Mouse (Mus musculus) MEL (cell line): ENCODE data around the gene Uggt2. TPM values are rescaled to one million over a fixed set of nuclear protein-coding genes. Genes with fewer than 3 reads are reported as not detected.

Experiments
- BHLHE40 ChIP-seq: IDR thresholded peaks from 2 replicates; pipeline ENCODE4 v1.6.1; 2012; ENCODE audit warnings: low read depth, mild to moderate bottlenecking, inconsistent platforms, low read length, improper control_type of control experiment, borderline replicate concordance
- E2F4 ChIP-seq: IDR thresholded peaks from 2 replicates; pipeline ENCODE4 v1.6.1; 2011; ENCODE audit warnings: low read depth, low read length, improper control_type of control experiment, borderline replicate concordance
- ELF1 ChIP-seq: IDR thresholded peaks from 2 replicates; pipeline ENCODE4 v1.6.1; 2014; ENCODE audit warnings: low read depth, mild to moderate bottlenecking, inconsistent platforms, low read length, improper control_type of control experiment, moderate library complexity
- EP300 ChIP-seq, 2 experiments: IDR thresholded peaks; 2 replicates each; pipeline ENCODE4 v1.6.1; 2011; ENCODE audit warnings: improper control_type of control experiment in 2 of 2, low read length in 2 of 2, low read depth in 1 of 2, mild to moderate bottlenecking in 1 of 2
- KAT2A ChIP-seq: conservative IDR thresholded peaks from 2 replicates; pipeline ENCODE4 v1.6.1; 2012; ENCODE audit warnings: low read depth, low read length, improper control_type of control experiment, inconsistent platforms
- MAFK ChIP-seq: IDR thresholded peaks from 2 replicates; pipeline ENCODE4 v1.6.1; 2011; ENCODE audit warnings: low read depth, mild to moderate bottlenecking, low read length, improper control_type of control experiment, borderline replicate concordance
- MAX ChIP-seq: IDR thresholded peaks from 2 replicates; pipeline ENCODE4 v1.6.1; 2011; ENCODE audit warnings: low read length, improper control_type of control experiment
- MAZ ChIP-seq: IDR thresholded peaks from 2 replicates; pipeline ENCODE4 v1.6.1; 2012; ENCODE audit warnings: low read depth, mild to moderate bottlenecking, inconsistent platforms, low read length, improper control_type of control experiment
- MEF2A ChIP-seq: IDR thresholded peaks from 2 replicates; pipeline ENCODE4 v1.6.1; 2014; ENCODE audit warnings: low read depth, mild to moderate bottlenecking, inconsistent platforms, low read length, improper control_type of control experiment; ENCODE audit not compliant: poor library complexity, insufficient replicate concordance, severe bottlenecking; ENCODE audit errors: extremely low read depth
- MXI1 ChIP-seq: IDR thresholded peaks from 2 replicates; pipeline ENCODE4 v1.6.1; 2011; ENCODE audit warnings: mild to moderate bottlenecking, low read depth, low read length, improper control_type of control experiment
- NELFE ChIP-seq: IDR thresholded peaks from 2 replicates; pipeline ENCODE4 v1.6.1; 2011; ENCODE audit warnings: low read depth, low read length, improper control_type of control experiment
- POLR2A ChIP-seq, 2 experiments: IDR thresholded peaks; 2 replicates each; pipeline ENCODE4 v1.6.1; 2011 to 2012; ENCODE audit warnings: low read length in 2 of 2, mild to moderate bottlenecking in 2 of 2, control low read depth in 1 of 2, improper control_type of control experiment in 1 of 2, low read depth in 1 of 2, moderate library complexity in 1 of 2; ENCODE audit not compliant: control insufficient read depth in 1 of 2, insufficient read depth in 1 of 2, poor library complexity in 1 of 2
- POLR2AphosphoS2 ChIP-seq: IDR thresholded peaks from 2 replicates; pipeline ENCODE4 v1.6.1; 2011; ENCODE audit warnings: low read length, improper control_type of control experiment
- POLR2AphosphoS5 ChIP-seq: IDR thresholded peaks from 2 replicates; pipeline ENCODE4 v1.6.1; 2012; ENCODE audit warnings: low read depth, borderline replicate concordance, mild to moderate bottlenecking, inconsistent platforms, low read length, moderate library complexity, mixed read lengths
- RAD21 ChIP-seq: IDR thresholded peaks from 2 replicates; pipeline ENCODE4 v1.6.1; 2011; ENCODE audit warnings: mild to moderate bottlenecking, low read depth, low read length, improper control_type of control experiment
- RCOR1 ChIP-seq: IDR thresholded peaks from 2 replicates; pipeline ENCODE4 v1.6.1; 2012; ENCODE audit warnings: low read depth, mild to moderate bottlenecking, inconsistent platforms, low read length, improper control_type of control experiment
- SIN3A ChIP-seq: IDR thresholded peaks from 2 replicates; pipeline ENCODE4 v1.6.1; 2012; ENCODE audit warnings: low read length, improper control_type of control experiment, inconsistent platforms
- TBP ChIP-seq: IDR thresholded peaks from 2 replicates; pipeline ENCODE4 v1.8.0; 2011; ENCODE audit warnings: low read depth, low read length, improper control_type of control experiment
- UBTF ChIP-seq: IDR thresholded peaks from 2 replicates; pipeline ENCODE4 v1.6.1; 2012; ENCODE audit warnings: low read depth, mild to moderate bottlenecking, inconsistent platforms, low read length, improper control_type of control experiment, moderate library complexity, borderline replicate concordance; ENCODE audit not compliant: insufficient read depth
- USF2 ChIP-seq, 2 experiments: IDR thresholded peaks; 2 replicates each; pipeline ENCODE4 v1.6.1; 2011 to 2012; ENCODE audit warnings: improper control_type of control experiment in 2 of 2, low read length in 2 of 2, borderline replicate concordance in 1 of 2, inconsistent platforms in 1 of 2, low read depth in 1 of 2, mild to moderate bottlenecking in 1 of 2; ENCODE audit not compliant: insufficient read depth in 1 of 2
- ZC3H11A ChIP-seq: IDR thresholded peaks from 2 replicates; pipeline ENCODE4 v1.6.1; 2012; ENCODE audit warnings: low read depth, mild to moderate bottlenecking, inconsistent platforms, low read length, improper control_type of control experiment
- ZKSCAN1 ChIP-seq: IDR thresholded peaks from 2 replicates; pipeline ENCODE4 v1.6.1; 2012; ENCODE audit warnings: low read depth, mild to moderate bottlenecking, inconsistent platforms, low read length, improper control_type of control experiment, moderate library complexity
- ZMIZ1 ChIP-seq: IDR thresholded peaks from 2 replicates; pipeline ENCODE4 v1.6.1; 2012; ENCODE audit warnings: low read depth, mild to moderate bottlenecking, inconsistent platforms, low read length, improper control_type of control experiment, moderate library complexity
- polyA plus RNA-seq, 2 experiments: library from polyadenylated mRNA; stranded (reverse) in 1 of 2; unstranded in 1 of 2; fragments of >175 nt in 1 of 2; fragments of >200 nt in 1 of 2; gene quantifications; 2 replicates each; pipeline versions ENCODE4 v1.2.1 to v1.2.4; 2012; ENCODE audit warnings: low replicate concordance in 2 of 2, low read depth in 1 of 2; ENCODE audit not compliant: insufficient read length in 2 of 2, insufficient read depth in 1 of 2, missing spikeins in 1 of 2
- total RNA-seq: library from RNA; depleted of rRNA; stranded (reverse); fragments of 300-350 nt; gene quantifications from 2 replicates; pipeline ENCODE4 v1.2.3, GENCODE M21; 2012

Uggt2 gene
- total and polyA plus RNA-seq, 3 experiments, result 0.23 to 0.31 TPM; not detected in 1

DNA sequence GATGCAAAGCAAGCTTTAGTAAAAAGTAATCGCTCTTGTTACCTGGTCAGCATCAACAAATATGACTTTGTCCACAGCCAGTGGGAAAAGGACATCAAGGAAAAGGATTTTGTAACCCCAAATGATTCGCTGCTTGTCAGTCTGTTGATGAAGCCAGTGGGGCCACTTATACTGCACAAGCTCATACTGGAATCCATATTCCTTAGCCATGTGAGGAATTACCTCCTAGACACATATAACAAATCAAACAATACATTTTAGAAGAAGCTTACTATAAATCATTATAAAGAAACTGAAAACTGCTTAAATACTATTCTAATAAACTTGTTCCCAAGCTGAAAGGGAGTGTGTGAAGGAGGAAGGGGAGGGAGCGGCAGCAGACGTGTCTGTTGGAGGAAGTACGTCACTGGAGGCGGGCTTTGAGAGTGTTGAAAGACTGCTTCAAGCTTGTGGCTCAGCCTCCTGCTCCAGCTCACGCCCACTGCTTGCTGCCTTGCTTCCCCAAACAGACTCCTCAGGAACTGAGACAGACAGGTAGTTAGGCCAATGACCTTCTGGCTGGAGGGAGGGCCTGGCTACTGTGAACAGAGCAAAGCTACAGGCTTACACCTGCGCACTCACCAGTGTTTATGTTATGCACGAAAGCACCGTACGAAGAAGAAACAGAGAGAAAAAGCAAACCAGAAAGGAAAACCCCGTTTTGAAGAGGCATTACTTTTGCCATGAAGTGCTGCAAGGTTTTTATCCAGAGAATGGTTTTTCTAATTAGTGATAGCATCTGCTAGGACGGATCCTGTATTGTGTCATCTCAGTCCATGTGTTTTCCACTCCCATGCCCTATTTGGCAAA lies 91.9 kb downstream of the Uggt2 start (continued):
- TF ChIP-seq MAFK (no peak), BHLHE40 (no peak), EP300 (IDR thresholded peaks at IDR 0.05; ENCODE audit: low read depth in 1 of 2, low read length in 2 of 2) (no peak), ZKSCAN1 (no peak), POLR2A (IDR thresholded peaks at IDR 0.05; ENCODE audit: control insufficient read depth in 1 of 2, insufficient read depth in 1 of 2, low read depth in 1 of 2, low read length in 2 of 2, poor library complexity in 1 of 2) (peak in 1 of 2 experiments; percentile 50; a peak in 1 of 4 replicates), MEF2A (no peak), TBP (peak; percentile 66), MXI1 (peak; percentile 81), ZC3H11A (no peak), RCOR1 (no peak), USF2 (IDR thresholded peaks at IDR 0.05; ENCODE audit: borderline replicate concordance in 1 of 2, insufficient read depth in 1 of 2, low read depth in 1 of 2, low read length in 2 of 2) (no peak), ZMIZ1 (no peak), SIN3A (peak; percentile 85), KAT2A (0 out of 2 replicates have a peak, but pooled peaks have one; percentile 12), POLR2AphosphoS2 (peak; percentile 60; the same call in 1 of the 2 replicates), NELFE (peak; percentile 39), MAX (0 out of 2 replicates have a peak, but pooled peaks have one; percentile 29), E2F4 (no peak), ELF1 (peak; percentile 56; the same call in 1 of the 2 replicates), RAD21 (no peak), POLR2AphosphoS5 (no peak), MAZ (no peak), UBTF (no peak)
